Mouse (Mus musculus) retina, embryonic 14.5 days (tissue): Measurements from ENCODE around the gene Ubap1l.

Source experiments
- DNase-seq: peaks from one replicate; pipeline ENCODE4 v3.0.0-alpha.2; 2015; ENCODE audit warnings: low spot score

The Ubap1l gene

DNA sequence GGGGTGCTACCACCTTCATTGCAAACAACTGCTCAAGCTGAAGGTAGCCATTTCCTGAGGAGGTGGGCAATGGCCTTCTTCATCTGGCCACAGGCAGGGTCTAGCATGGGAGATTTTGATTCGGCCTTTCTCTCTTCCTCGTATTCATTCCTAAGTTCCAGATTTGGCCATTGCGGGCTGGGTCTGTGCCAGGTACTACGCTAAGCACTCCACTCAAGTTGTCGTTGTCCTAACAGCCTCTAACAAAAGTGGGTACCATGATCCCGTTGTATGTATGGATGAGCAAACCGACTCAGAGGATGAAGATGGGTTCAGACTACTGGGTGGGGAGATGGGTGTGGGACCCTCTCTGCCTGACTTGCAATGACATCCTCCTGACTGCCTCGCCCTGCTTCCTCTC lies 49.5 kb downstream of the Ubap1l start:
- DNase-seq = no peak

DNA sequence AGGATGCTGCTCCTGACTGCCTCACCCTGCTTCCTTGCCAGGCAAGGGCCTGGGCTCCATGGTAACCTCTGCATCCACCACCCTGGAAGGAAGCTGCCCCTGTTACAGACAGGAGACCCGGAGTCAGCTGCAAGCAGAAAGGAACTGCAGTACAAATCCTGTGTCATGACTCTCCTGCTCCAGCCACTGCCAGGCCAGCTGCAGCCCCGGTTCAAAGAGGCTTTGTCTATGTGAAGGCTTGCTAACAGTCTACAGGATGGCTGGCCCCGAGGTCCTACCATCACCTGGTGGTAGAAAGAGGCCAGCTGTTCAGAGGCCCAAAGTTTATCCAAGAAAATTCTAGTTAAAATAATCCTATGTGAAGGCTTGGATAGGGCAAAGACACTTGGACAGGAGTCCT lies 50.5 kb downstream of the Ubap1l start:
- DNase-seq = no peak

DNA sequence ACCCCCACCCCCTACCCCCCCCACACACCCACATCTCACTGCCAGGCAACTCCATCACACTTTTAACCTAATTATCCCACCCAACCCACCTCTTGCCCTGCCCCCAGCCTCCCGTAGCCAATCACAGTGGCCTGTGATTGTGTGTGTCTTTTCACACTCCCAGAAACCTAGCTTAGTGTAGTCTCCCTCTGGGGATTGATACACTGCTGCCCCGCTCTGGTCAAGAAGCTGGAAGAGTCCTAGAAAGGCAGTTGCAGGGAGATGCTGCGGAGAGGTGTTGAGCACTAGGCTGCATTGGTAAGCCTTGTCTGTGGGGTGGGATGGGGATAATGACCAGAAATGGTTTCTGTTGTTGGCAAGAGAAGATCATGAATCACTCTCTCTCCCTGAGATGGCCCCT lies 56.9 kb downstream of the Ubap1l start:
- no peak for DNase-seq

DNA sequence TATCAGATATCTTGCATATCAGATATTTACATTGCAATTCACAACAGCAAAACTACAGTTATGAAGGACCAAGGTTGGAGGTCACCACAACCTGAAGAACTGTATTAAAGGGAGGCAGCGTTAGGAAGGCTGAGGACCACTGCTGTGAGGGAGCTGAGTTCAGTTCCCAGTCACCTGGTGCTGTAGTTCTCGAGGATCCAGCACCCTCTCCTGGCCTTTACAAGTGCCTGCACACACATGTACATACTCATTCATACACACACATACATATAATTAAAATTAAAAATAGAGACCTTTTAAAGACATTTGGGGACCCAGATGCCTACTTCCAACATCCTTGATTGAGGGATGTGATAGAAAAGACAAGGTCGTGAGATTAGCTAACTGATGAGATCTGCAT lies 58.8 kb downstream of the Ubap1l start:
- no peak for DNase-seq

DNA sequence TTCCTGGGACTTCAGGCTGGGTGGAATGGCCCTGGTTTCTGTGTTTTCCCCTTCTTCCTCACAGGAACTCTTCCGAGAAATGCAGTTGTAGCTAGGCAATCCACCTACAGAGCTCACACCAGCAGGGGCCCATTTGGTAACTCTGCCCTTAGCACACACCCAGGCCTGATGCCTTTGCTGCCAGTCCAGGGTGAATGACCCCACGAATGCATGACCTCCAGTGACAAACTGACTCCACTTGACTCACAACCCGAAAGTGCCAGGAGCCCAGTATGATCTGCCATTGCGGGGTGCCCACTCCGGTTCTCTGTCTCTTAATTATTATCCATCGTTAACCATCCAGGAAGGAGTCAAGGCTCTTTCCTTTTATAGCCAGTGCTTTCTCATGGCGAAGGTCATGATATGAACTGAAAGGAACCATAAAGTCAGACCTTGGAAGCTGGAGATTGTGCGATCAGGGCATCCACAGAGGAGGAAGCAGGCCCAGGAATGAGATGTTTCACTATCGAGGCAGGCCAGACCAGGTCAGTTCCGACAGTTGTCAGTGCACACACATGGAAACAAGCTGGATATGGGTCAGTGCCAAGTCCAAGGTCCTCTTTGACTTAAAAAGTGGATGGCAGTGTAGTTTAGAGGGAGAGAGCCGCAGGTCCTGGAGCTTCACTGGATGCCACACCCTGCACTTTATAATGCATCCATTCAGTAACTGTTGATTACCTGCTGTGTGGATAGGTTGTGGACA lies 62.1 kb downstream of the Ubap1l start, which contains the start of gene Slc51b:
Gene Slc51b, minus strand, starts transcription at position 196 of the 742 bp plus-strand sequence.
- no peak for DNase-seq

DNA sequence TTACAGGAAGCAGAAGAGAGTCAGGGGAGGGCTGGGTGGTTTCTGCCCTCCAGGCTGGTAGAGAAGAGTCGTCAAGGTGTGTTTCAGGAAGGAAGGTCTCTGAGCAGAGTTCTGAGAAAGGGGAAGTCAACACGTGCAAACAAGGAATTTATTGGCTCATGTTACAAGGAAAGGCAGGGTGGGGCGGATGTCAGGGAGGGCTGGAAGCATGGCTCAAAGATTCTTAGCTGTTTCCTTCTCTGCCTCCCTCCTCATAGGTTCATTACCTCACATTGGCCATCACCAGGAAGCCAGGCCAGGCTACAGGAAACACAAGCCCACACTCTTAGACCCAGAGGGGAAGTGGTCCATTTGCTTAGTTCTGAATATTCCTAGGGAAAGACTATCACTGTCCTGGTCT lies 63.6 kb downstream of the Ubap1l start:
- DNase-seq = no peak

DNA sequence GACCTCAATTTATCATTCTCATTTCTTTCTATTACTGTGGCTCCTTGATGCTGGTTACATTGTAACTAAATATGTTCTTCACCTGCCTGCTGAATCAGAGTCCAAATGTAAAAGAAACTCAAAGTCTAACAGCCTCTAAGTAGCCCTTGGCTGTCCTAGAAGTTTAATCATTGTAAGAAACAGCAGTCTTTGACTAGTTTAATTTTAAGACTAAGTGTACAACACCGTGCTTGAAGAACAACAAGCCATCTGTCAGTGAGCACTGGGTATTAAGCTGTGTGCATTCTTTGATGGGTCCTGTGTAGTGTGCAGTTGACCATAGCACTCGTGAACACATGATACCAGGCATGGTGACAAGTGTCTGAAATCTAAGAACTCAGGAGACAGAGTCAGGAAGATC lies 66.7 kb downstream of the Ubap1l start:
- DNase-seq = no peak

DNA sequence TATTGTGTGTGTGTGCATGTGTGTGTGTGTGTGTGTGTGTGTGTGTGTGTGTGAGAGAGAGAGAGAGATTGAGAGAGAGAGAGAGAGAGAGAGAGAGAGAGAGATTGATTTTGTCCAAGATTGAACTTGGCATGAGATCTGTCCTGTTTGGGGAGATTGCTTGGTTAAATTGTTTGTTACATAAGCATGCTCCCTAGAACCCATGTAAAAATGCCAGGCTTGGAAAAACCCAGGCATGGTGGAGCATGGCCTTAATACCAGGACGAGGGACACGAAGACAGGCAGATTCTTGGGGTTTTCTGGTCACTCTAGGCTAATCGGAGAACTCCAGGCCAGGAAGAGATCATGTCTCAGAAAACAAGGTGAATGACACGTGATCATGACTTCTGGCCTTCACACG lies 67.2 kb downstream of the Ubap1l start:
- no peak for DNase-seq
